Mouse (Mus musculus): Measurements from ENCODE around the gene Etfbkmt. TPM values are rescaled to one million over a fixed set of nuclear protein-coding genes. Genes with fewer than 3 reads are reported as not detected.
"Not testable (repeated sequence)": the region's sequence is repeated elsewhere in the genome, so short reads cannot be mapped to it uniquely, and the experiment has no call there.

Gene Etfbkmt
- total and polyA plus RNA-seq, 2 experiments from 2014 or later = 4.9 to 6.6 TPM

DNA sequence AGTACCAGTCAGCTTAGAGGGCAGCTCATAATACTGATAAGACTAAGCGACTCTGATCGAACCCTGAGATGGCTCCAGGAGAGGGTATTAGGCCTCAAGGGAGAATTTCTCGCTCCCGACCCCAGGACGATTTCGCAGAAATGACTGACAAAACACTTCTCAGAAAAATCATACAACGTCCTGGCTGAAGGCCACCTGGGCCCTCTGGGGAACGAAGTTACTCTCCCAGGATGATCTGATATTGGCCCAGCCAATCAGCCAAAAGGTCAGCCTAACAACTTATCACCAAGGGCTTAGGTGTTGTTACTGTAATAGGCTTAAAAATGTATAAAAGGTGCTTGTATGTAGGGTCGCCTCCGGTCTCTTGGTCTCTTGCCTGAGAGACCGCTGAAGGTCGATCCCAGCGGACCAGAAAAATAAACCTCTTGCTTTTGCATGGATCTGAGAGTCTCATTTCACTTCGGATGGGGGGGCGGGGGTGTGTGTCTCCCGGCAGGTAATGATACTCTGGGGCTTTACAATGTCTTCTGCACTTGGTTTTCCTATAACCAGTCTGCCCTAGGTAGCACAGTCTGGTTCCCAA lies 49.8 kb downstream of the Etfbkmt start:
- no peak for ATAC-seq
- peak overlapping the region; percentile 98; the same call in 1 of the 2 replicates for H3K27ac ChIP-seq
- H3K9ac ChIP-seq (replicated peaks; ENCODE audit: low read length) = no peak overlapping the region
- no peak for TF ChIP-seq CTCF (IDR thresholded peaks at IDR 0.05; ENCODE audit: low read depth)
- 95% methylated on average over 16 of the region's 16 CpGs for WGBS
- H3K4me2 ChIP-seq (ENCODE audit: low read depth, low read length) = peak overlapping the region; percentile 76; the same call in 1 of the 2 replicates
- no peaks in the 10 kb centered on the region for H3K36me3 ChIP-seq (ENCODE audit: insufficient read depth, low read length)
- no peaks in the 10 kb centered on the region for H3K27me3 ChIP-seq (ENCODE audit: insufficient read depth, low read length)
- H3K4me3 ChIP-seq (ENCODE audit: low read length) = no peak overlapping the region
- DNase-seq (ENCODE audit: low spot score) = no peak
- H3K4me1 ChIP-seq (ENCODE audit: insufficient read depth, low read length) = peaks cover 9% of the 10 kb centered on the region
- no peaks in the 10 kb centered on the region for H3K9me3 ChIP-seq (ENCODE audit: low read length)

DNA sequence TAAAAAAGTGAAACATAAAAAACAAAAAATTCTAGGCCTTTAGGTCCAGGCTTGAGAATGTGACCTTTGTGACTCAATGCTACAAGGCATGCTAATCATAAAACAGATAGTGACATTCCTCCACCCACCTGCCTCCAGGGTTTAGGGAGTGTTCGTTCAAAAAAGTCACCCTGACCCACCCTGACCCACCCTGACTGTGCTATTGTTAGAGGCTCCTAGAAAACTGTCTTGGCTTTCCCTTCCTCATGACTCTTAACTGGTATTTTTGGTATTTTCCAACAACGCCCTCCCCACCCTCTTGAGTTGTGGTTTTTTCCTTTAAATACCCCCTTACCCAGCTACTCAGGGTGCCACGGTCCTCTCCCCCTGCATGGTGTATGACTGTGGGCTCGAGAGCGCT lies 52.3 kb downstream of the Etfbkmt start:
- 86% methylated on average over 5 of the region's 5 CpGs for WGBS
- not testable (repeated sequence) for H3K27me3 ChIP-seq (ENCODE audit: insufficient read depth, low read length); H3K27ac ChIP-seq; H3K4me2 ChIP-seq (ENCODE audit: low read depth, low read length); H3K4me3 ChIP-seq (ENCODE audit: low read length); H3K9ac ChIP-seq (replicated peaks; ENCODE audit: low read length); H3K36me3 ChIP-seq (ENCODE audit: insufficient read depth, low read length); H3K4me1 ChIP-seq (ENCODE audit: insufficient read depth, low read length); ATAC-seq; DNase-seq (ENCODE audit: low spot score); H3K9me3 ChIP-seq (ENCODE audit: low read length)

DNA sequence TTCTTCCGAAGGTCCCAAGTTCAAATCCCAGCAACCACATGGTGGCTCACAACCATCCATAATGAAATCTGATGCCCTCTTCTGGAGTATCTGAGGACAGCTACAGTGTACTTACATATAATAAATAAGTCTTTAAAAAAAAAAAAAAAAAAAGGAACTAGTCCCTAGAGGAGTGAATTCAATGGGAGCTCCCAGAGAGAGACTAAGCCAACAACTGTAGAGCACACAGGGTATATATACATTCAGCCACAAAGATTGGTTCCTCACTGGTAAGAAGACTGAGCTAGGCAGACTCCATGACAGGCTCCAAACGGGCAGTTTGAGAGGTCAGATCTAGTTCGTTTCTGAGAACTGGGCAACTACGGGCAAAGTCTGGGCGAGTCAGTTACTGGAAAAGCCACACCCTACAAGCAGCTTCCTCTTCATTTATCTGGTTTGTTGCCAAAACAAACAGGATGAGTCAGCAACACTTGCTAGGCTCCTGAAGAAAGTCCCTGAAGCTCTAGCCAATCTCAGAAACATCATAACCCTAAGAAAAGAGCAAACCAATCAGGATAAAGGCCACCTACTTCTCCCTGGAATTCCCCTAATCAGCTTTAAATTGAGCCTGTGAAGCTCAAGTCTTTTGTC lies 53.7 kb downstream of the Etfbkmt start:
- WGBS = 84% methylated on average over 5 of the region's 5 CpGs
- Histone ChIP-seq H3K4me1 (ENCODE audit: insufficient read depth, low read length) (no peaks in the 10 kb centered on the region), H3K4me3 (ENCODE audit: low read length) (no peak overlapping the region), H3K36me3 (ENCODE audit: insufficient read depth, low read length) (no peaks in the 10 kb centered on the region), H3K9ac (replicated peaks; ENCODE audit: low read length) (no peak overlapping the region), H3K4me2 (ENCODE audit: low read depth, low read length) (no peak overlapping the region), H3K9me3 (ENCODE audit: low read length) (no peaks in the 10 kb centered on the region), H3K27ac (no peak overlapping the region), H3K27me3 (ENCODE audit: insufficient read depth, low read length) (no peaks in the 10 kb centered on the region)
- no peak for TF ChIP-seq CTCF (IDR thresholded peaks at IDR 0.05; ENCODE audit: low read depth)
- no peak for DNase-seq (ENCODE audit: low spot score)
- ATAC-seq = no peak

DNA sequence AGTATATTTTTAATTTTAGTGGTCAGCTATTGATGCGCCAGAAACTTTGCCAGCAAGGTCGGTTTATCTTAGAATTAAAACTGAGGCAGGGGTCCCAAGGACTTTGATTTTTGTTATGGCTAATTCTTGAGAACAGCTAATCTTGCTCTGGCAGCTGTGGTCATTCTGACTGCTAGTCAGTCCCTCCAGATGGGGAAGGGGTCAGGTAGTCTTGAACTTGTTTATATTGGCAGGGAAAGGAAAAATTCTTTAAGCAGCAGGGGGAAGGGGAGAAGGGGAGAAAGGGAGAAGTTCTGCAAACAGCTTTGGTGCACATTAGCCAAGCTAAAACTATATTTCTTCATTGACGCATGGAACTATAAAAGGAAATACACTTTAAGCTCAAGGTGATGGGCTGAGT lies 57.5 kb downstream of the Etfbkmt start:
- WGBS = 81% methylated on average over 3 of the region's 3 CpGs
- no peak for TF ChIP-seq CTCF (IDR thresholded peaks at IDR 0.05; ENCODE audit: low read depth)
- DNase-seq (ENCODE audit: low spot score) (no peak), ATAC-seq (no peak)
- no peaks in the 10 kb centered on the region for H3K27me3 ChIP-seq (ENCODE audit: insufficient read depth, low read length)
- no peak overlapping the region for H3K9ac ChIP-seq (replicated peaks; ENCODE audit: low read length)
- H3K4me1 ChIP-seq (ENCODE audit: insufficient read depth, low read length) = no peaks in the 10 kb centered on the region
- no peak overlapping the region for H3K27ac ChIP-seq
- H3K4me3 ChIP-seq (ENCODE audit: low read length) = no peak overlapping the region
- H3K36me3 ChIP-seq (ENCODE audit: insufficient read depth, low read length) = no peaks in the 10 kb centered on the region
- no peak overlapping the region for H3K4me2 ChIP-seq (ENCODE audit: low read depth, low read length)
- H3K9me3 ChIP-seq (ENCODE audit: low read length) = no peaks in the 10 kb centered on the region

DNA sequence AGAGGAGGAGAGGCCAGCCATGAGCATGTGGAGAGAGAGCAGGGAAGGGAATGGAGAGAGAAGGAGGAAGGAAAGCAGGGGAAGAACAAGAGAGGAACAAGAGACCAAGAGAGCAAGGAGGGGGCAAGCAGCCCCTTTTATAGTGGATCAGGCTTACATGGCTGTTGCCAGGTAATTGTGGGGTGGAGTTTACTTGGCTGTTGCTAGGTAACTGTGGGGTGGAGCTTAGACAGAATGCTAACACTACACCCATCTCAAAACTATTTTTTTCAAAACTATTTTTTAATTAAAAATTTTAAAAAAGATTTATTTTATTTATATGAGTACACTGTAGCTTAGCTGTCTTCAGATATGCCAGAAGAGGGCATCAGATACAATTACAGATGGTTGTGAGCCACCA lies 58.9 kb downstream of the Etfbkmt start:
- Histone ChIP-seq H3K4me1 (ENCODE audit: insufficient read depth, low read length) (no peaks in the 10 kb centered on the region), H3K27me3 (ENCODE audit: insufficient read depth, low read length) (no peaks in the 10 kb centered on the region), H3K4me3 (ENCODE audit: low read length) (no peak overlapping the region), H3K36me3 (ENCODE audit: insufficient read depth, low read length) (no peaks in the 10 kb centered on the region), H3K9me3 (ENCODE audit: low read length) (no peaks in the 10 kb centered on the region), H3K27ac (no peak overlapping the region), H3K4me2 (ENCODE audit: low read depth, low read length) (no peak overlapping the region), H3K9ac (replicated peaks; ENCODE audit: low read length) (no peak overlapping the region)
- no peak for DNase-seq (ENCODE audit: low spot score)
- no peak for TF ChIP-seq CTCF (IDR thresholded peaks at IDR 0.05; ENCODE audit: low read depth)
- ATAC-seq = no peak

Other genes starting within 250 kb of the Etfbkmt start
- 11.5 and 20.3 TPM in 2 replicates for gene Caprin2, start 243.6 kb upstream of the Etfbkmt start, total RNA-seq (2014; rRNA removed)
- 6.8 and 7.1 TPM in 2 replicates for gene Caprin2, start 243.6 kb upstream of the Etfbkmt start, polyA plus RNA-seq (2015; fragmentation: Nextera tagmentation; extraction: Ambion mirVana)
- gene Sinhcaf, start 193.4 kb upstream of the Etfbkmt start, total RNA-seq (2014; rRNA removed) = 19.1 and 25.9 TPM in 2 replicates
- gene Sinhcaf, start 193.4 kb upstream of the Etfbkmt start, polyA plus RNA-seq (2015; fragmentation: Nextera tagmentation; extraction: Ambion mirVana) = 19.2 and 23.0 TPM in 2 replicates
- 42.4 and 61.0 TPM in 2 replicates for gene Dennd5b, start 38.2 kb upstream of the Etfbkmt start, total RNA-seq (2014; rRNA removed)
- gene Dennd5b, start 38.2 kb upstream of the Etfbkmt start, polyA plus RNA-seq (2015; fragmentation: Nextera tagmentation; extraction: Ambion mirVana) = 11.9 TPM in 2 replicates
- gene Gm10203, start 9.7 kb upstream of the Etfbkmt start, total RNA-seq (2014; rRNA removed) = not detected in 2 replicates
- not detected in 2 replicates for gene Gm10203, start 9.7 kb upstream of the Etfbkmt start, polyA plus RNA-seq (2015; fragmentation: Nextera tagmentation; extraction: Ambion mirVana)
- 37.5 and 61.6 TPM in 2 replicates for gene Amn1, start 48.9 kb downstream of the Etfbkmt start, total RNA-seq (2014; rRNA removed)
- gene Amn1, start 48.9 kb downstream of the Etfbkmt start, polyA plus RNA-seq (2015; fragmentation: Nextera tagmentation; extraction: Ambion mirVana) = 88.8 and 90.6 TPM in 2 replicates
- 22.4 and 31.9 TPM in 2 replicates for gene Resf1, start 169.6 kb downstream of the Etfbkmt start, total RNA-seq (2014; rRNA removed)
- 24.7 and 25.1 TPM in 2 replicates for gene Resf1, start 169.6 kb downstream of the Etfbkmt start, polyA plus RNA-seq (2015; fragmentation: Nextera tagmentation; extraction: Ambion mirVana)

Data from hindbrain, postnatal 0 days (tissue).